Mouse (Mus musculus): ENCODE data around the gene Sept1.

DNA sequence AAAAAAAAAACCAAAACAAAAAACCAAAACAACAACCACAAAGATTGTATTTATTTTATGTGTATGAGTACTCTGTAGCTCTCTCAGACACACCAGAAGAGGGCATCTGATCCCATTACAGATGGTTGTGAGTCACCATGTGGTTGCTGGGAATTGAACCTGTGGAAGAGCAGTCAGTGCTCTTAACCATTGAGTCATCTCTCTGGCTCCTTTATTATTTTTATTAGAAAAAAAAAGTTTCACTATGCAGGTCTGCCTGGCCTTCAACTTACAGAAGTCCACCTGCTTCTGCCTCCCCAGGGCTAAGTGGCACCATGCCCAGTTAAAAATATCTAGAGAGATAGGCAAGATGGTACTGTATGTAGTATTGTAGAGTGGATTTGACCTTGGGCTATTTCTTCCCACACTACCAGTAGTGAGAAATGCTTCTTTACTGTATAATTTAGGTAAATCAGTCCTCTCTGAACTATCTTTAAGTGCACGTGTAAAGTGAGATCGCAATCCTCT is 10.5 kb upstream of the Sept1 start:
- TF ChIP-seq CTCF (IDR thresholded peaks at IDR 0.05; ENCODE audit: low read depth, low read length), result no peak
- TF ChIP-seq POLR2A (IDR thresholded peaks at IDR 0.05; ENCODE audit: borderline replicate concordance, low read depth, low read length), result no peak

Data from bone marrow macrophage, adult 2 months (primary cell).